Mouse (Mus musculus): ENCODE data around the gene Zfp523.

GRCm38 (mm10) chr17:28130391-28131125 is 46.4 kb upstream of the Zfp523 start:
- TF ChIP-seq POLR2A (IDR thresholded peaks at IDR 0.05; ENCODE audit: borderline replicate concordance, low read depth, low read length), result no peak
- no peak for TF ChIP-seq CTCF (IDR thresholded peaks at IDR 0.05; ENCODE audit: low read depth, low read length)
